Mouse (Mus musculus) megakaryocyte, embryonic 14.5 days (primary cell): ENCODE data around the gene Pus3.

Source experiments
- FLI1 ChIP-seq: IDR thresholded peaks from 2 replicates; pipeline ENCODE4 v1.6.1; 2012; ENCODE audit warnings: low read length, inconsistent platforms, mixed read lengths
- GATA1 ChIP-seq: IDR thresholded peaks from 3 replicates; pipeline ENCODE4 v1.6.1; 2012; ENCODE audit warnings: mixed read lengths, low read length, inconsistent platforms, borderline replicate concordance

DNA sequence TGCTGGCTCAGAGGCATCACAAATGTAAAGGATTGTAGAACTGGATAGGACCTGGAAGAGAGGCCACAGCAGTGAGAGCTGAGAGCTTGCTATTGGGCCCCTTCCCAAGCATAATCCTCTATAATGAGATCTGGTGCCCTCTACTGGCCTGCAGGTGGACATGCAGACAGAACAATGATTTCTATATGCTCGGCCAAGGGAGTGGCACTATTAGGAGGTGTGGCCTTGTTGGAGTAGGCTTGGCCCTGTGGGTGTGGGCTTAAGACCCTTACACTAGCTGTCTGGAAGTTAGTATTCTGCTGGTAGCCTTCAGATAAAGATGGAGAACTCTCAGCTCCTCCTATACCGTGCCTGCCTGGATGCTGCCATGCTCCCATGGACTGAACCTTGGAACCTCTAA, 23.3 kb upstream of the Pus3 start:
- TF ChIP-seq FLI1 (no peak), GATA1 (no peak)
